Mouse (Mus musculus) right cerebral cortex, postnatal 10 days (tissue): ENCODE measurements at regions not wholly inside any gene's neighbourhood (a gene's known extent, or its start where the extent isn't known, plus 50 kb on each side); places are given as distances from the start of the nearest gene placed in this dataset.

Experiments used
- DNase-seq, 2 experiments: peaks; one replicate each; pipeline ENCODE4 v3.0.0; 2021; ENCODE audit warnings: low spot score in 2 of 2

DNA sequence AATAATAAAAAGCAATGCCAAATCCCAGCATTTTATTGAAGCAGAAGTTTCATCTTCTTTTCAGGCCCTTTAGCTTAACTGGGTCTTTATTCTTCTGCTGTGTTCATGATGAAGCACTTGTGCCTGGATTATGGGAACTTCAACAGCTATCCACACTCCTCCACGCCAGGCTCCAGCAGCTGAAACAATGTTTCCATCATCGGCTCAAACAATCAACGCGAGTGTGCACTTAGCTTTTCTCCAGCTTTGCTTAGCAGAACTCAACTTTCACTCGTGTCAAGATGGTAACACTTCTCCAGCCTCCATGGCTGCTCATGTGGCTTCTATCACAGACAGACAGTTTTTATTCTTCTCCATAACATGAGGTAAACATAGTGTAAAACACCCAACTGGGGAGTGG, 143.8 kb upstream of the Mdm1 start:
- DNase-seq = no peak

DNA sequence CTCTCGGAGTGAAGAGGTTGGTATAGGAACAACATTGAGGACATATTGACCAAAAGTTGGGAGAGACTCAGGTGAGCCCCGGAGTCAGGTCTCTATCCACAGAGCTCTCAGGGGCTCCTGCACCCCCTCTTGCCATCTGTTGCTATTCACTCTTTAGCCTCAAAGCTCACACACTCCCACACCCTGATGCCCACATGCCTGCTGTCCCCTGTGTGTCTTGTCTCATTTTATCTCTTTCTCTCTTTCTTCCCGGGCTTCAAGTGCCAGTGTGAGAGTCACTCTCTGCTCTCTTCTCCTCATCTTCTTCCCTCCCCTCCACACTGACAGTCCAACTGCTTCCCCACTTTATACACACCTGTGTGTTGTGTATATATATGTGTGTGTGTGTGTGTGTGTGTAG, 141.0 kb upstream of the Mdm1 start:
- peak in 1 of 2 experiments; percentile 22 for DNase-seq

DNA sequence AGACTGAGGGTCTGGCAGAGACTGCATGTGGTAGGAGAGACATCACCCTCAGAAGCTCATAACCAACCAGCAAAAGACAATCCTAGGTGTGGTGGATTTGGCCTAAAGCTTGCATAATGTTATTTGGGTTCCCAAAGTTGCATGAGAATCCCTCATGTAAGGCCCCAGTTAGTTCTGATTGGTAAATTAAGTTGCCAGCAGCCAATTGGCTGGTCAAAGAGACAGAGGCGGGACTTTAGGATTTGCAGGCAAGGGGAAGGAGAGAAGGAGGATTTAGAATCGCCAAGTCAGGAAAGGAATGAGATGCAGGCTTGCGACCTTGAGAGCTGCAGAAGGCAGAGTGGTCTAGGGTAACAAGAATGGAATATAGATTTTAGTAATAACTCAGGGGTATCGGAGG, 140.1 kb upstream of the Mdm1 start:
- peak in 1 of 2 experiments; percentile 17 for DNase-seq

DNA sequence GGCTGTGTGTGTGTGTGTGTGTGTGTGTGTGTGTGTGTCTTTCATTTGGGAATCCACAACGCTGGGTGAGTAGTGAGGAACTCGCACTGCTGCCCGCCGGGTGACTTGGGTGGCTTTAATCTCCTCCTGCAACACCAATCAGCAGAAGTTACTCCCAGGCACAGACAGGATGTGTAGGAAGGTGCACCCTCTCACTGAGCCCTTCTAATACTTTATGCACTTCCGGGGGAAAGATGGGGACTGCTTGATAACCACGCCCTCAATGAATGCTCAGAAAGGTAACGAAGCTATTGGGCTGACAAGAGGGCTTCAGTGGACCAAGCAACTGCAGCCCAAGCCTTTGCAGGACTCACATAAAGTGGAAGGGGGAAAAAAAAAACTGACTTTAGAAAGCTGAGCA, 139.6 kb upstream of the Mdm1 start:
- peak in 1 of 2 experiments; percentile 15 for DNase-seq

DNA sequence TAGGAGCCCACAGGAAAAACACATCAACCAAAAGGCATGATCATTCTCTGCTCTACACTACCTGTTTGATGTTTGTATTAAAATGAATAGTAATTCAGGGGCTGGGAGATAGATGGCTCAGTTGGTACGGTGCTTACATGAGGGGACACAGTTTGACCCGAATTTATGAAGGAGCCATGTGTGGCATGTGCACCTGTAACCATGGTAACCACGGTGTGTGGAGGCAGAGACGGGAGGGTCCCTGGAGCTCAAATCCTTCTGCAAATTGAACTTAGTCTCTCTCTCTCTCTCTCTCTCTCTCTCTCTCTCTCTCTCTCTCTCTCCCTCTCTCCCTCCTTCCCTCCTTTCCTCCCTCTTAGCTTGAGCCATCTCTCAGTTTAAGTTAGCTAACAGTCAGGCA, 139.1 kb upstream of the Mdm1 start:
- peak in 1 of 2 experiments; percentile 19 for DNase-seq

DNA sequence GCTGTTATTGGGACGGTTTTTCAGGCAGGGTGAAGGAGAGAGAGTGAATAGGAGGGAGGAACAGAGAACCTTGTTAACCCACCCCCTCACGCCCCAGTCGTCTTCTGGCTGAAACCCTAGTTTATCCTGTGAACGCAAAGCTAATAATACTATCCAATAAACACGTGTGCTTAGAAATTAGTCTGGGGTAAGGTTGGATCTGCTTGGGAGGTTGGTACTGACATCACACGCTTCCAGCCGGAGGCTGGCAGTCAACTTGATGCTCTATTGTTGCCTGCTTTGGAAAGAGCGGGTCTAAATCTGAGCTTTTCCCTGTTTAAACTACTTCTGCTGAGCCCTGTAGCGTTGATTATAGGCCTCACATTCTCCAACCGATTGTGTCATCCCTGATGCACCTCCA, 138.4 kb upstream of the Mdm1 start:
- peak in 1 of 2 experiments; percentile 22 for DNase-seq

DNA sequence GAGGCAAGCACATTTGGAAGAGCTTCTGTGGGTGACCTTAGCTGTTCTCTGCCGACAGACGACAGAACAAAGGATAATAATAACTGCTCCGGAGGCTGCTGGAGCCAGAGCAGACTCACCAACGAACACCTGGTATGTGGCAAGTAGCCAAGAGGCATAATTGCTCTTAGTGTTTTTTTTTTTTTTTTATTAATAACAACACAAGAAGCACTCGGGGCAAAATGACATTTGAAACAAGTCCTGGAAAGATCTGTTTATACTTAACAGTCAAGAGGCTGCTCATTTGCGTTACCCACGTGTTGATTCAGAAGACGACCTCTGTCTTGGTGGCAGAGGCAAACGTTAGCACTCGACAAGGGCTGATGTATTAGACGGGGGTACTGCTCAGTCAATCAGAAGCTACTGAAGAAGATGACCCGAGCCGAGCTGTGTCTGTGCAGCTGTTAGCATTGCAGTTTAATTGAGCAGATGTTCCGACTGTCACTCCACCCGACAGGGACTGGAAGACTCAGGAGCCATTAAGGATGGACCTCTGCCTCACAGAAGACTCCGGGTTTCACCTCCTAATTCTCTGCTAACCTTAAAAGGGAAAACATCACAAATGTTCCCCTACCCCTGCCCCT, 137.8 kb upstream of the Mdm1 start:
- DNase-seq = peak in 1 of 2 experiments; percentile 22

DNA sequence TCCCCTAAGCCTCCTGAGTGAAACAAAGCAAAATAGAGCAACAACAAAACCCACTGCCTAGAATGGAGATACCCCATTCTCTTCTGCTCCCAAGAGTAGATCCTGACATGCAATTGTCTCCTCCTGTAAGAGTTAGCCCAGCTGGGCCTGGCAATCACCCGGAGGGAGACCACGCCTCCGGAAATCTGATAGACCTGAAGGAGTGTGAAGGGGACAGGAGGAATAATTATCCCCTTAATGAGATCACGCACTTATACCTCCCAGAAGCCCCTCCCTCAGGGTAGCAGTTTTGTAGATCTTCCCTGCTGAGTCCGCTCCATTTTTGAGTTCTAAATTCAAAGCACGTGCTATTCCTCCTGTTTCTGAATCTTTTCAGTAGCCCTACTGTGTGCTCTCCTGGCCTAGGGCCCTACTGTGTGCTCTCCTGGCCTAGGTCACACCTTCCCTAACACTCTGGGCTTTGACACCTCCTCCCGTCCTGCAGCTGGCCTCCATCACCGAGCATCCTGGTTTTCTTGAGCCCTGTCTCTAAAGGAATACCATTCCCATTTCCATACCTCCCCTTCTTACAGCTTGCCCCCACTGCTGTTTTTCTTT, 137.2 kb upstream of the Mdm1 start:
- peak in 1 of 2 experiments; percentile 12 for DNase-seq

DNA sequence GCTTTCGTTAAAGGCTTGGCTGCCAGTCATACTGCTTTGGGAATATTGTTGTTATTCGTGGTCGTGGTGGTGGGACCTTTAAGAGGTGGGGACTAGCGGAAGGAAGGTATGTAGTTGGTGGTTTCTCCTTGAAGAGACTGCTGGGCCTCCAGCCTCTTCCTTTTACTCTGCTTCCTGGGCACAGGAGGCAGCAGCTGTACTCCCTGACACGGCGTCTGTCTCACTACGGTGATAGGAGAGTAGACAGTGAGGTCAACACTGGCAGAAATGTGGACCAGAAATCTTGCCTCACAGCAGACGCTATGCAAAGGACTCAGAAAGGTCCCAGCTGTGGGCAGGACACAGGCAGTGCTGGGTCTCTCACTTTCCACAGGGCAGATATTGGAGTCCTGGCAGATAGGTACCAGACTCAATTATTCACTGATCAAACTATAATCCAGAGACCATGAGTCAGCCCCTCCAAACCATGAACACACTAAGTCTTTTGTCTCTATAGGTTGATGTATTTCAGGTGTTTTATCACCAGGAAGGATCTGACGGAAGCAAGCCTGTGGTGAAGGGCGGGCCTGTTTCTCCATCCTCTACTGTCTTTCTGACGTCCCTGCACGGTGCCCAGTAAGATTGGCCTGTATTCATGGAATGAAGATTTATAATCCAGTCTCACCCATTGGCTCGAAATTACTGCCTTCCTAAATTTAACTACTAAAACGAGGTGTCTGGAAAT, 134.6 kb upstream of the Mdm1 start:
- peak in 1 of 2 experiments; percentile 16 for DNase-seq

DNA sequence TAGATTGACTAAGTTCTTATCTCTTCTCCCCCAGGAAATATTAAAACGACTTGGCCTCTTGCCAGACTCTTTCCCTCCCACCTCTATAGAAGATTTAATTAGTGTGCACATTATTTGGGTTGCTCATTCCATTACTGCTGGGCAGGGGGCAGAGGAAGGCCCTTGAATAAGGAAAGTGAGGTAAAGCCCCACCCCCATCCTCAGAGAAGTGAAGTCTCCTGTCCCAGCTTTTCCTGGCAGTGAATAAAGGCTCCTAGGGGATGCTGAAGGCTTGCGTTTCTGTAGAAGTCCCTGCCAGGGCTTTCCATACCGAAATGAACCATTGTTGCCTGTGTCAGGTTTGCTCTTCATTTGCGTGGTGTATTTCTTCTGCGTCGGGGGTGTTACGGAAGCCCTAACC, 133.8 kb upstream of the Mdm1 start:
- DNase-seq = peak in 1 of 2 experiments; percentile 9

DNA sequence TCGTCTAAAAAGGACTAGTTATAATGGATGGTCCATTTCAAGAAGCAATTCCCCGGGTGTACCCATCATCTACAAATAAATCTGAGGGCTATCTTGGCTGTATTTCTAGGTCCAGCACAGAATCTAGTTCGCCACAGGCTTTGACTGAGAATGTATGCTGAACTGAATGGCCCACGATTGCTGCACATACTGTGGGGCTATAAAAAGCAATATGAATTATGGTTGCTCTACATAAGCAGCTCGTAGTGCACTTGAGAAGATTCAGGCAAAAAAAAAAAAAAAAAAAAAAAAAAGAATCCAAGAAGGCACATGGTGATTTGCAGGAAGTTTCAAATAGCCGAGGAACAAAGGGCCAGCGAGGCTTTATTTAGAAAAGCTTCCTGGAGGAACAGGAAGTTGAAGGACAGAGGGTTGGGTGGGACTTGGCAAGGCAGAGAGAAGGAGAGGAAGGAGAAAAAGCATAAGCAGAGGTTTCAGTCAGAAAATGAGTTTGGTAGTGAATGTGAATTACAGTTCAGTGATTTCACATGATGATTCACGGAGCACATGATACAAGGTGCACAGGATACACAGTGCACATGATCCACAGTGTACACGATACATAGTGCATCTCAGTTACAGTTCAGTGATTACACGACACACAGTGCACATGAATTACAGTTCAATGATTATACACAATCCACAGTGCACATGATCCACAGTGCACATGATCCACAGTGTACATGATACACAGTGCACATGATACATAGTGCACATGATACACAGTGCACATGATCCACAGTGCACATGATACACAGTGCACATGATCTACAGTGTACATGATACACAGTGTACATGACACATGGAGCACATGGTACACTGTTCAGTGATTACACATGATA, 129.7 kb upstream of the Mdm1 start:
- peak in 1 of 2 experiments; percentile 47 for DNase-seq

DNA sequence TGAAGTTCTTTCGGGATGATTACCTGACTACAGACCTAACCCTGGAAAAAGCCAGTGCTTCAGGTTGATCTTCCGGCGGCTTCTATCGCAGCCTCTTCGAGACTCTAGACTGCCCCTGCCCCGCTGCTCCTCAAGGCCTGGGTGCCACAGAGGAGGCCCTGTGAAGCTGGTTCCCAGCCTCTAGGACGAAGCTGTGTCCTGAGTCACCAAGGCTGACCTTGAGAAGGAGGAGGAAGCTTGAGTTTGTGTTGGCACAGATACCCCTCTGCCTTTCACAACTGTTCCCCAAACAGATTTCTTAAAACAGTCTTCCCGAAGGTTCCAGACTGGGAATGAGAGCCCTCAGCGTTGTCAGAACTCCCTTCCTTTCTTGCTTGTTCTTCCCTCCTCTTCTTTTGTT, 112.8 kb upstream of the Mdm1 start:
- DNase-seq = peak in 1 of 2 experiments; percentile 11

DNA sequence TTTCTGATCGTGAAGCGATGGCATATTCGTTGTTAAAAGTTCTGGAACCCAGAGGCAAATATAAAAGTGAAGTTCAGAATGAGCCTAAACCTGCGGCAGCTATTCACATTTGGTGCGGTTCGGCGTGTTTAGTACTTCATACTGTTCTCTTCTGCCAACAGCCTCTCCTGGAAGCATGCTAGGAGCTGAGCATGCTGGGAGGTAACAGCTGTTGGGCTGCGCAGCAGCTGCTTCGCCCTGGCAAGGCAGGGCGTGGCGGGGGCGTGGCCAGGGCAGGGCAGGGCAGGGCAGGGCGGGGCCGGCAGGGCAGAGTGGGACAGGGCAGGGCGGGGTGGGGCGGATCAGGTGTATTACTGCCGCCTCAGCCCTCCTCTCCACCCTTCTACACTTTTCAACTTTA, 107.2 kb upstream of the Mdm1 start:
- no peak for DNase-seq

DNA sequence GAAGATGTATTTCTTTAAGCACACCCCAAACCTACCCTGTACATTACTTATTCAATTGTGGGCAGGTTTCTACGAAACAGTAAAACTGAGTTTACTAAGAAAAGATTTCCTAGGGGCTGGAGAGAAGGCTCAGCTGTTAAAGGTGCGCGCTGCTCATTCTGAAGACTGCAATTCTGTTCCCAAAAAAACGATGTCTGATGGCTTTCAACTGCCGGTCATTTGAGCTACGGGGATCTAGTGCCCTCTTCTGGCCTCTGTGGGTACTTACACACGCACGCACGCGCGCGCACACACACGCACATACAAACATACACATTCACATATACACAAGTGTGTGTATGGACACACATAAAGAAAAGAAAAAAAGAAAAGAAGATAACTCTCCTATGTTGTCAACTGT, 106.6 kb upstream of the Mdm1 start:
- DNase-seq = no peak

DNA sequence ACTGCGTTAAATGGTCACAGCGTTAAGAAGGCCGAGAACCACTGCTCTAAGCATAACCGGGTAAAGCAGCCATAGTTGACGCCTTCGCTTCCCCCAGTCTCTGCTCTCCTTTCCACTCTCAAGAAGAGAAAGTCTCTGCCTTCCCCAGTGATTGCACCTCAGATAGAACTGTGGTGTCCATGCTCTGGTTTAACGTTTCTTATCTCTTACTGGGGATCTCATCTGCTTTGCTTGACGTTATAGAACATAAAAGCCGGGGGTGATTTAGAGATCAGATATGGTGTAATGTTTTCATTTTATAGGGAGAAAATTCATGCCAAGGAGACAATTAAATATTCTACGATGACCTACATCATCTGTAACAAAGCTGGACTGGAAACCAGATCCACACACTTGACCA, 103.1 kb upstream of the Mdm1 start:
- no peak for DNase-seq

DNA sequence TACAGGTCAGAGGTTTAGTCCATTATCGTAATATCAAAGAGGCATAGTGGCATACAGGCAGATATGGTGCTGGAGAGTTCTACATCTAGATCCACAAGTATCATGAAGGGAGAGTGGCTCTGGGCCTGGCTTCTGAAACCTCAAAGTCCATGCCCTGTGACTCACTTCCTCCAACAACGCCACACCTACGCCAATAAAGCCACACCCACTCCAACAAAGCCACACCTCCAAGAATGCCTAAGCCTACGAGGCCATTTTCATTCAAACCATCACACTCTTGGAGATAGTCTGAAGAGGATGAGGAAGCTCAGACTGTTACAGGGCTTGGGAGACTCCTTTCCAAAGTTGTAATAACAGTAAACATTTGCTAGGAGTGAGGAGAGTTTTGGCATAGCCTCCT, 102.6 kb upstream of the Mdm1 start:
- no peak for DNase-seq

DNA sequence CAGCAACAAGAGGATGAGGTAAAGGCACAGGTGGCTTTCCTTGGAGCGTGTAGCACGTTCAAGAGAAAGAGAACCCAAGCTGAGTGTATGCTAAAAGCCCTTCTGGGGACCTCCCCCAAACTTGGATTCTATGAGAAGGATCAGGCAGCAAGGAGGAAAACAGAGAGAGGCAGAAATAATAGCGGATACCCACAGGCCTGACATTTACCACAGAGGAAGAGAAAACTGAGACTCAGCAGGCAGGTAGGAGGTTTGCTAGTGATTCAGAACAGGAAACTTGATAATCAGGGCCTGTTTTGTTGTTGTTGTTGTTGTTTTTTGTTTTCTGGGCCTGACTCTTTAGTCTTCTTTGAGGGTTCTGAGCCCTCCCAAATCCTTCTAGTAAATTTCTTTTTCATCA, 100.5 kb upstream of the Mdm1 start:
- DNase-seq = no peak

DNA sequence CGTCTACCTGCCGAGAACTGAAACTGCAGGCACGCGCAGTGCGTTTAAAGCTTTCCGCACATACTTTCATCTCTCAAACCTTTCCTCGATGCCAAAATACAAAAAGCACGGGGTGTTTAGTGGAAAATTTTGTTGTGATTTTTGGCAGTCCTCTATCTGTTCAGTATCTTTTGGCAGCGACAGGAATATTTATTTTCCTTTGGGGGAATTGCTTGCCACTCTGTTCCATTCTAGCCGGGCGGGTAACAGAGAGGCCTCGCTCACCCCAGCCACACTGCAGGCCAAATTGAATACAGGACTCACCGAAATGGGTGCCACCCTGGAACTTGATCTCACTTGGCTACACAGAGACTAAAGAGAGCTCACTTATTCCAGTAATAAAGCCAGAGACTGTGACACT, 97.8 kb upstream of the Mdm1 start:
- no peak for DNase-seq

DNA sequence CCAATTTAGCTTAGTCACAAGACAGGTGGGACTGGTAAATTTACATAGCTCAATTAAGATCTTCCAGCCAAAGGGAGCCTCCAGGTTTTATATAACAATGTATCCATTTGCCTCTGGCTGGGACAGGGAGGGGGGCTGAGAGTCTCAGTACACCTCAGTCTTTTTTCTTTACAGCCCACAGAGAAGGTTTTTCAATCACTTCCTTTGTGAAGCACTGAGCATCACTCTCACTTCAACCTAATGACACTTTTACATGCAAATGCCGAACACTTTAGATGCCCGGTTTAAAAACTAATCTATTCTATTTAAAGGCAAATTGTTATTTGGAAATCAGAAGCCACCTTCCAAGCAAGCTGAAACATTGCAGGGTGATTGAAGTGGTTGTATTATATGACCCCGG, 96.8 kb upstream of the Mdm1 start:
- DNase-seq = no peak

DNA sequence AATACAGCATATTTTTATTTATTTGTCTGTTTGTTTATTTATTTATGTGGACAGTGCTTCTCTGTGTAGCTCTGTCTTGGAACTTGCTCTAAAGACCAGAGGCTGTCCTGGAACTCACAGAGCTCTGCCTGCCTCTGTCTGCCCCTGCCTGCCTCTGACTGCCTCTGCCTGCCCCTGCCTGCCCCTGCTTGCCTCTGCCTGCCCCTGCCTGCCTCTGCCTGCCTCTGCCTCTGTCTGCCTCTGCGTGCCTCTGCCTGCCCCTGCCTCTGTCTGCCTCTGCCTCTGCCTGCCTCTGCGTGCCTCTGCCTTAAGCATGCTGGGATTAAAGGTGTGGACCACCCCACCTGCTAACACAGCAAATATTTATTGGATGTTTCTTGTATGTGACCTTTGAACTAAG, 96.2 kb upstream of the Mdm1 start:
- no peak for DNase-seq

DNA sequence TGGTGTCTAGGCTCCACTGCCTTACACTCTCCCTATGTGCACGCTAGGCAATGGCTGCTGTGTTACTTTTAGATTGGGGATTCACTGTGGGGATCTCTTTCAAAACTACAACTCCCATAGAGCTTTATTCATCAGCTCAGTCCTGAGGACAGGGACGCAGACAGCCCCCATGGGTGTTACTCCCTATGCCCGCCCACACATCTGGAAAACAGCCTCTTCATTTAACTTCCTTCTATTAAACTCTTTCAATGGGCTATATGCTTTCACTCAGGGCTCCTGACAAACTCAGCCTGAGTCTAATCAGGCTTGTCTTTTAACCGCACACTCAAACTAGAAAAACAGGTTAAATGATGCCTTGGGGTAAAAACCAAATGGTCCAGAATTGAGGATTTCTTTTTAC, 95.3 kb upstream of the Mdm1 start:
- DNase-seq = no peak

DNA sequence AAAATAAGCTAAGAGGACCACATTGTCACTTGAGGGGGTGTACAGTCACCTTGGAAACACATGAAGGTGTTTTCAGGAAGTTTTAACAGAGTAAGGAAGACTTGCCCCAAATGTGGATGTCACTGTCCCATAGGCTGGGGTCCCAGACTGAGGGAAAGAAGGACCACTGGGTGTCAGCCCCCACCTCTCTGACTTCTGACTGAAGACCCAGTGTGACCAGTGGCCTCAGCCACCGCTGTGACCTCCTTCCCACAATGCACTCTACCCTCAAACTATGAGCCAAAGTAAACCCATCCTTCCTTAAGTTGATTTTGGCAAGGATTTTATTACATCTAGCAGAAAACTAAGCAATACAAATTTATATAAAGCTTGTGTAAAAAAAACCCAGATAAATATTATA, 94.8 kb upstream of the Mdm1 start:
- no peak for DNase-seq
